Mouse (Mus musculus): Measurements from ENCODE around the gene Ifnar1. TPM values are rescaled to one million over a fixed set of nuclear protein-coding genes. Genes with fewer than 3 reads are reported as not detected.

The Ifnar1 gene
- polyA plus RNA-seq, 1 experiment from 2014 or later, result 55.9 TPM

- Histone ChIP-seq H3K9ac (replicated peaks; ENCODE audit: low read depth, low read length) (peak overlapping the region; percentile 64), H3K36me3 (ENCODE audit: control insufficient read depth, insufficient read depth) (no peaks in the 10 kb centered on the region), H3K4me2 (ENCODE audit: low read length) (peak overlapping the region; percentile 63), H3K4me3 (replicated peaks; ENCODE audit: low read length) (peak overlapping the region; percentile 66), H3K27ac (ENCODE audit: low read length) (no peak overlapping the region), H3K4me1 (replicated peaks; ENCODE audit: control insufficient read depth, insufficient read depth, low read length) (peaks cover 19% of the 10 kb centered on the region), H3K9me3 (ENCODE audit: control insufficient read depth, low read length) (no peaks in the 10 kb centered on the region), H3K27me3 (replicated peaks; ENCODE audit: control insufficient read depth, insufficient read depth, low read length) (no peaks in the 10 kb centered on the region)
- WGBS, result 49% methylated on average over 13 of the region's 13 CpGs
- no peak for ATAC-seq
Observed at GRCm38 (mm10) chr16:91465505-91466240, 19.4 kb upstream of the Ifnar1 start.

GRCm38 (mm10) chr16:91466566-91466965 is 18.5 kb upstream of the Ifnar1 start:
- H3K4me2 ChIP-seq (ENCODE audit: low read length), result 0 out of 2 replicates have a peak overlapping the region, but pooled peaks have one; percentile 8
- no peak overlapping the region for H3K9ac ChIP-seq (replicated peaks; ENCODE audit: low read depth, low read length)
- H3K9me3 ChIP-seq (ENCODE audit: control insufficient read depth, low read length), result no peaks in the 10 kb centered on the region
- no peak overlapping the region for H3K27ac ChIP-seq (ENCODE audit: low read length)
- peaks cover 19% of the 10 kb centered on the region for H3K4me1 ChIP-seq (replicated peaks; ENCODE audit: control insufficient read depth, insufficient read depth, low read length)
- no peaks in the 10 kb centered on the region for H3K36me3 ChIP-seq (ENCODE audit: control insufficient read depth, insufficient read depth)
- WGBS, result 48% methylated on average over 6 of the region's 6 CpGs
- H3K4me3 ChIP-seq (replicated peaks; ENCODE audit: low read length), result no peak overlapping the region
- no peaks in the 10 kb centered on the region for H3K27me3 ChIP-seq (replicated peaks; ENCODE audit: control insufficient read depth, insufficient read depth, low read length)
- no peak for ATAC-seq

GRCm38 (mm10) chr16:91470470-91470869 is 14.6 kb upstream of the Ifnar1 start:
- Histone ChIP-seq H3K36me3 (ENCODE audit: control insufficient read depth, insufficient read depth) (no peaks in the 10 kb centered on the region), H3K4me3 (replicated peaks; ENCODE audit: low read length) (no peak overlapping the region), H3K9ac (replicated peaks; ENCODE audit: low read depth, low read length) (no peak overlapping the region), H3K9me3 (ENCODE audit: control insufficient read depth, low read length) (no peaks in the 10 kb centered on the region), H3K4me2 (ENCODE audit: low read length) (no peak overlapping the region), H3K27ac (ENCODE audit: low read length) (no peak overlapping the region), H3K4me1 (replicated peaks; ENCODE audit: control insufficient read depth, insufficient read depth, low read length) (peaks cover 12% of the 10 kb centered on the region), H3K27me3 (replicated peaks; ENCODE audit: control insufficient read depth, insufficient read depth, low read length) (no peaks in the 10 kb centered on the region)
- WGBS, result 87% methylated on average over 3 of the region's 3 CpGs
- ATAC-seq, result no peak

GRCm38 (mm10) chr16:91471481-91471880 is 13.6 kb upstream of the Ifnar1 start:
- no peak overlapping the region for H3K4me3 ChIP-seq (replicated peaks; ENCODE audit: low read length)
- no peak for ATAC-seq
- no peaks in the 10 kb centered on the region for H3K36me3 ChIP-seq (ENCODE audit: control insufficient read depth, insufficient read depth)
- 87% methylated on average over 6 of the region's 6 CpGs for WGBS
- H3K27ac ChIP-seq (ENCODE audit: low read length), result no peak overlapping the region
- H3K9ac ChIP-seq (replicated peaks; ENCODE audit: low read depth, low read length), result no peak overlapping the region
- H3K27me3 ChIP-seq (replicated peaks; ENCODE audit: control insufficient read depth, insufficient read depth, low read length), result no peaks in the 10 kb centered on the region
- H3K9me3 ChIP-seq (ENCODE audit: control insufficient read depth, low read length), result no peaks in the 10 kb centered on the region
- H3K4me2 ChIP-seq (ENCODE audit: low read length), result no peak overlapping the region
- H3K4me1 ChIP-seq (replicated peaks; ENCODE audit: control insufficient read depth, insufficient read depth, low read length), result peaks cover 3% of the 10 kb centered on the region

- 57% methylated on average over 7 of the region's 7 CpGs for WGBS
- Histone ChIP-seq H3K4me3 (replicated peaks; ENCODE audit: low read length) (no peak overlapping the region), H3K27me3 (replicated peaks; ENCODE audit: control insufficient read depth, insufficient read depth, low read length) (no peaks in the 10 kb centered on the region), H3K36me3 (ENCODE audit: control insufficient read depth, insufficient read depth) (no peaks in the 10 kb centered on the region), H3K9me3 (ENCODE audit: control insufficient read depth, low read length) (no peaks in the 10 kb centered on the region), H3K4me2 (ENCODE audit: low read length) (no peak overlapping the region), H3K9ac (replicated peaks; ENCODE audit: low read depth, low read length) (no peak overlapping the region), H3K27ac (ENCODE audit: low read length) (no peak overlapping the region), H3K4me1 (replicated peaks; ENCODE audit: control insufficient read depth, insufficient read depth, low read length) (no peaks in the 10 kb centered on the region)
- ATAC-seq, result no peak
Observed at GRCm38 (mm10) chr16:91475753-91476152, 9.3 kb upstream of the Ifnar1 start.

- no peak overlapping the region for H3K4me2 ChIP-seq (ENCODE audit: low read length)
- WGBS, result 66% methylated on average over 1 of the region's 1 CpGs
- no peak for ATAC-seq
Observed at GRCm38 (mm10) chr16:91478067-91478466, 7.0 kb upstream of the Ifnar1 start.

DNA sequence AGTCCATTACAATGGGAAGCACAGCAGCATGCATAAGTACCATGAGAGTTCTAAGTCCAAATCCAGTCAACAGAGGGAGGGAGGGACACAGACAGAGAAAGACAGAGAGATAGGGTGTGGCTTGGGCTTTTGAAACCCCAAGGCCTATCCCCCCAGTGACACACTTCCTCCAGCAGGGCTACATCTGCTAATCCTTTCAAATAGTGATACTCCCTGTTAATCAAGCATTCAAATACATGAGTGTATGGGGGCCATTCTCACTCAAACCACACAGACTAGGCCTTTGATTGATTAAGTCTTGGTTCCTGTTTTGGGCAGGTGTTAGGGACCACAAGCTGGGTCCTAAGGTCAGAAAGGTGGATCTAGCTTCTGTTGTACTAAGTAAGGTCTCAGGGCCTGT is 4.5 kb upstream of the Ifnar1 start:
- ATAC-seq, result no peak
- H3K9me3 ChIP-seq (ENCODE audit: control insufficient read depth, low read length), result no peaks in the 10 kb centered on the region
- no peaks in the 10 kb centered on the region for H3K27me3 ChIP-seq (replicated peaks; ENCODE audit: control insufficient read depth, insufficient read depth, low read length)
- peaks cover 6% of the 10 kb centered on the region; the same call in 1 of the 2 replicates for H3K4me1 ChIP-seq (replicated peaks; ENCODE audit: control insufficient read depth, insufficient read depth, low read length)
- H3K4me2 ChIP-seq (ENCODE audit: low read length), result no peak overlapping the region
- H3K27ac ChIP-seq (ENCODE audit: low read length), result no peak overlapping the region
- no peaks in the 10 kb centered on the region for H3K36me3 ChIP-seq (ENCODE audit: control insufficient read depth, insufficient read depth)
- no peak overlapping the region for H3K9ac ChIP-seq (replicated peaks; ENCODE audit: low read depth, low read length)
- H3K4me3 ChIP-seq (replicated peaks; ENCODE audit: low read length), result no peak overlapping the region

More at GRCm38 (mm10) chr16:91478067-91478466, 7.0 kb upstream of the Ifnar1 start:
- no peaks in the 10 kb centered on the region for H3K9me3 ChIP-seq (ENCODE audit: control insufficient read depth, low read length)
- no peak overlapping the region for H3K27ac ChIP-seq (ENCODE audit: low read length)
- H3K27me3 ChIP-seq (replicated peaks; ENCODE audit: control insufficient read depth, insufficient read depth, low read length), result no peaks in the 10 kb centered on the region
- no peaks in the 10 kb centered on the region for H3K4me1 ChIP-seq (replicated peaks; ENCODE audit: control insufficient read depth, insufficient read depth, low read length)
- H3K4me3 ChIP-seq (replicated peaks; ENCODE audit: low read length), result no peak overlapping the region
- H3K9ac ChIP-seq (replicated peaks; ENCODE audit: low read depth, low read length), result no peak overlapping the region
- H3K36me3 ChIP-seq (ENCODE audit: control insufficient read depth, insufficient read depth), result no peaks in the 10 kb centered on the region

- H3K4me3 ChIP-seq (replicated peaks; ENCODE audit: low read length), result peak overlapping the region; percentile 89
- WGBS, result 48% methylated on average over 17 of the region's 17 CpGs
- H3K9ac ChIP-seq (replicated peaks; ENCODE audit: low read depth, low read length), result peak overlapping the region; percentile 99
- no peaks in the 10 kb centered on the region for H3K9me3 ChIP-seq (ENCODE audit: control insufficient read depth, low read length)
- H3K4me2 ChIP-seq (ENCODE audit: low read length), result peak overlapping the region; percentile 63
- H3K4me1 ChIP-seq (replicated peaks; ENCODE audit: control insufficient read depth, insufficient read depth, low read length), result peaks cover 25% of the 10 kb centered on the region
- H3K27me3 ChIP-seq (replicated peaks; ENCODE audit: control insufficient read depth, insufficient read depth, low read length), result no peaks in the 10 kb centered on the region
- peak overlapping the region; percentile 92 for H3K27ac ChIP-seq (ENCODE audit: low read length)
- no peaks in the 10 kb centered on the region for H3K36me3 ChIP-seq (ENCODE audit: control insufficient read depth, insufficient read depth)
- ATAC-seq, result peak; percentile 19
Observed at GRCm38 (mm10) chr16:91484387-91484786, 651 bp upstream of the Ifnar1 start.

- Histone ChIP-seq H3K4me2 (ENCODE audit: low read length) (peak overlapping the region; percentile 63), H3K36me3 (ENCODE audit: control insufficient read depth, insufficient read depth) (peaks cover 13% of the 10 kb centered on the region), H3K4me1 (replicated peaks; ENCODE audit: control insufficient read depth, insufficient read depth, low read length) (peaks cover 25% of the 10 kb centered on the region), H3K27ac (ENCODE audit: low read length) (no peak overlapping the region), H3K4me3 (replicated peaks; ENCODE audit: low read length) (peak overlapping the region; percentile 89), H3K9me3 (ENCODE audit: control insufficient read depth, low read length) (no peaks in the 10 kb centered on the region), H3K9ac (replicated peaks; ENCODE audit: low read depth, low read length) (peak overlapping the region; percentile 99), H3K27me3 (replicated peaks; ENCODE audit: control insufficient read depth, insufficient read depth, low read length) (no peaks in the 10 kb centered on the region)
- 40% methylated on average over 5 of the region's 5 CpGs for WGBS
- ATAC-seq, result no peak
Observed at GRCm38 (mm10) chr16:91485841-91486240, 803 bp downstream of the Ifnar1 start.
